Mouse (Mus musculus): ENCODE results near the gene Psd4.

Gene Psd4

GRCm38 (mm10) chr2:24367030-24367894 is at the start of gene Psd4:
Psd4 (plus strand) TSS chr2:24367580.
- peak; percentile 77 to 78 for DNase-seq (ENCODE audit: low spot score in 2 of 2)

- DNase-seq (ENCODE audit: low spot score in 2 of 2), result no peak
Measured at GRCm38 (mm10) chr2:24317919-24318598, 49.3 kb upstream of the Psd4 start.

- DNase-seq (ENCODE audit: low spot score in 2 of 2), result no peak
Measured at GRCm38 (mm10) chr2:24335333-24335732, 32.0 kb upstream of the Psd4 start.

- no peak for DNase-seq (ENCODE audit: low spot score in 2 of 2)
Measured at GRCm38 (mm10) chr2:24336545-24336944, 30.8 kb upstream of the Psd4 start, which contains the start of gene Il1rn. Il1rn (plus strand) TSS chr2:24336853.

GRCm38 (mm10) chr2:24341395-24341885 is 25.9 kb upstream of the Psd4 start:
- DNase-seq (ENCODE audit: low spot score in 2 of 2), result no peak

GRCm38 (mm10) chr2:24344619-24345018 is 22.8 kb upstream of the Psd4 start:
- DNase-seq (ENCODE audit: low spot score in 2 of 2), result no peak

GRCm38 (mm10) chr2:24345056-24345455 is 22.3 kb upstream of the Psd4 start:
- no peak for DNase-seq (ENCODE audit: low spot score in 2 of 2)

GRCm38 (mm10) chr2:24347926-24348325 is 19.5 kb upstream of the Psd4 start:
- no peak for DNase-seq (ENCODE audit: low spot score in 2 of 2)

- DNase-seq (ENCODE audit: low spot score in 2 of 2), result no peak
Measured at GRCm38 (mm10) chr2:24351159-24351558, 16.2 kb upstream of the Psd4 start.

- DNase-seq (ENCODE audit: low spot score in 2 of 2), result no peak
Measured at GRCm38 (mm10) chr2:24353042-24353441, 14.3 kb upstream of the Psd4 start.

GRCm38 (mm10) chr2:24357642-24358041 is 9.7 kb upstream of the Psd4 start:
- no peak for DNase-seq (ENCODE audit: low spot score in 2 of 2)

GRCm38 (mm10) chr2:24359347-24359746 is 8.0 kb upstream of the Psd4 start:
- no peak for DNase-seq (ENCODE audit: low spot score in 2 of 2)

GRCm38 (mm10) chr2:24363818-24364217 is 3.6 kb upstream of the Psd4 start:
- peak in 1 of 2 experiments; percentile 4 for DNase-seq (ENCODE audit: low spot score in 2 of 2)

GRCm38 (mm10) chr2:24366214-24366975 is 985 bp upstream of the Psd4 start:
- DNase-seq (ENCODE audit: low spot score in 2 of 2), result no peak

- no peak for DNase-seq (ENCODE audit: low spot score in 2 of 2)
Measured at GRCm38 (mm10) chr2:24367895-24368261, 498 bp downstream of the Psd4 start.

- DNase-seq (ENCODE audit: low spot score in 2 of 2), result no peak
Measured at GRCm38 (mm10) chr2:24378747-24379450, 11.5 kb downstream of the Psd4 start.

- no peak for DNase-seq (ENCODE audit: low spot score in 2 of 2)
Measured at GRCm38 (mm10) chr2:24382456-24383230, 15.3 kb downstream of the Psd4 start.

GRCm38 (mm10) chr2:24383636-24384035 is 16.3 kb downstream of the Psd4 start:
- peak in 1 of 2 experiments; percentile 29 for DNase-seq (ENCODE audit: low spot score in 2 of 2)

GRCm38 (mm10) chr2:24384393-24384792 is 17.0 kb downstream of the Psd4 start:
- peak in 1 of 2 experiments; percentile 50 for DNase-seq (ENCODE audit: low spot score in 2 of 2)

GRCm38 (mm10) chr2:24385111-24385961 is 18.0 kb downstream of the Psd4 start:
- DNase-seq (ENCODE audit: low spot score in 2 of 2), result peak in 1 of 2 experiments; percentile 59
